Comparison of ENCODE assay signal across 28 mouse cellular contexts in the genomic region with DNA sequence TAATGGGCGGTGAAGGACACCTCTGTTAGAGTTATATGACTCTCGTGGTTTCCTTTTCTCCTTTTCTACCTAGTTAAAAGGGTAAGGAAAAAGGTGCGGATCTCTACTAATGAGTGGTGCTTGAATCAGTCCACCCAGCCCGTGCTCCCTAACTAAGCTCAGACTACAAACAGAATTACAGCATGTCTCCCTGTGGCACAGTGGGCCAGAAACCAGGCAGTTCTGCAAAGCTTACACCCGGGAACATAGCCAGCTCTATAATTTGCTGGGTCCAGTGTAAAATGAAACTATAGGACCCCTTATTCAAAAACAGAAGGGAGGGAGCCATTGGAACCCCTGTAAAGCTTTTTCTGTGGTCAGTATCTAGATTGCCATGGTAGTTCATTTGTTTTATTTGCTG.
DNase-seq lines count a peak whose midpoint lies in the region; ATAC-seq and TF ChIP-seq lines count a peak whose summit lies in the region.
"Had no signal": no experiment of that assay in that cellular context is flagged by ENCODE, and none has a peak within 500 bp of the region (broad histone marks: within the 10 kb centered on the region; RNA-seq: fewer than 3 reads in every experiment).

No protein-coding gene starts in this region.

- H3K4me2 ChIP-seq in embryonic facial prominence, embryonic 14.5 days (ENCODE audit: low read depth, low read length): no peak overlapping the region
- no peak overlapping the region for H3K4me2 ChIP-seq in midbrain, postnatal 0 days (ENCODE audit: low read depth, low read length, poor library complexity, severe bottlenecking)
- H3K4me2 ChIP-seq: heart, embryonic 15.5 days; neural tube, embryonic 15.5 days; stomach, embryonic 15.5 days had no signal

- 63% methylated on average over 5 of the region's 5 CpGs for WGBS in embryonic facial prominence, embryonic 14.5 days
- 90% methylated on average over 5 of the region's 5 CpGs for WGBS in embryonic facial prominence, embryonic 10.5 days
- WGBS in midbrain, postnatal 0 days: 64% methylated on average over 5 of the region's 5 CpGs
- 90% methylated on average over 5 of the region's 5 CpGs for WGBS in midbrain, embryonic 10.5 days

- TF ChIP-seq CTCF in layer of hippocampus, adult 2 months (conservative IDR thresholded peaks at IDR 0.05): no peak
- no peak for TF ChIP-seq CTCF in midbrain, postnatal 0 days (IDR thresholded peaks at IDR 0.05)

- peak; percentile 63 for DNase-seq in embryonic facial prominence, embryonic 14.5 days (ENCODE audit: low spot score)
- no peak for DNase-seq in embryonic facial prominence, embryonic 10.5 days (ENCODE audit: low spot score)
- no peak for DNase-seq in layer of hippocampus, adult 2 months (ENCODE audit: low spot score in 2 of 2)
- DNase-seq in layer of hippocampus, postnatal 10 days (ENCODE audit: low spot score in 2 of 2): no peak
- DNase-seq in midbrain, postnatal 0 days (ENCODE audit: low spot score): peak; percentile 26
- no peak for DNase-seq in midbrain, embryonic 10.5 days (ENCODE audit: low spot score)
- DNase-seq in spleen, postnatal 4 days (ENCODE audit: low spot score in 2 of 2): no peak
- DNase-seq: adrenal gland, adult 2 months; cerebellum, adult 2 months; cerebellum, postnatal 25 days; gastrocnemius, postnatal 25 days; heart, adult 11 months; kidney, adult 8-10 months; layer of hippocampus, adult 9-11 months; liver; lung, adult 2 months; lung, postnatal 10 days; retina, postnatal 1 day; right cerebral cortex, postnatal 14 days had no signal

- ATAC-seq in embryonic facial prominence, embryonic 14.5 days (ENCODE audit: low read depth): no peak
- ATAC-seq in midbrain, postnatal 0 days (ENCODE audit: low FRiP score): no peak
- ATAC-seq: CD4-positive, CD25-positive, alpha-beta regulatory T cell, adult 4 months; intestine, embryonic 16.5 days had no signal

- no peak overlapping the region for H3K9ac ChIP-seq in embryonic facial prominence, embryonic 14.5 days (ENCODE audit: low read depth, low read length)
- H3K9ac ChIP-seq in midbrain, postnatal 0 days (replicated peaks; ENCODE audit: low read length, poor library complexity, severe bottlenecking): no peak overlapping the region
- H3K9ac ChIP-seq: heart, embryonic 15.5 days; liver, embryonic 14.5 days; neural tube, embryonic 15.5 days; stomach, embryonic 15.5 days had no signal

- no peaks in the 10 kb centered on the region for H3K27me3 ChIP-seq in embryonic facial prominence, embryonic 14.5 days (replicated peaks; ENCODE audit: control insufficient read depth, insufficient read depth, low read length)
- no peaks in the 10 kb centered on the region for H3K27me3 ChIP-seq in embryonic facial prominence, embryonic 10.5 days (replicated peaks; ENCODE audit: low read depth, poor library complexity, severe bottlenecking)
- no peaks in the 10 kb centered on the region for H3K27me3 ChIP-seq in midbrain, postnatal 0 days (ENCODE audit: insufficient read depth, low read length)
- no peaks in the 10 kb centered on the region for H3K27me3 ChIP-seq in midbrain, embryonic 10.5 days (ENCODE audit: low read depth, poor library complexity, severe bottlenecking)
- H3K27me3 ChIP-seq: heart, embryonic 15.5 days; neural tube, embryonic 15.5 days; stomach, embryonic 15.5 days had no signal

- H3K9me3 ChIP-seq in embryonic facial prominence, embryonic 14.5 days (ENCODE audit: control insufficient read depth, low read length): no peaks in the 10 kb centered on the region
- no peaks in the 10 kb centered on the region for H3K9me3 ChIP-seq in embryonic facial prominence, embryonic 10.5 days
- H3K9me3 ChIP-seq in midbrain, postnatal 0 days (ENCODE audit: low read length): no peaks in the 10 kb centered on the region
- H3K9me3 ChIP-seq in midbrain, embryonic 10.5 days (replicated peaks): no peaks in the 10 kb centered on the region
- H3K9me3 ChIP-seq: heart, embryonic 10.5 days; heart, embryonic 15.5 days; neural tube, embryonic 15.5 days; stomach, embryonic 15.5 days had no signal

- H3K27ac ChIP-seq in embryonic facial prominence, embryonic 14.5 days (replicated peaks; ENCODE audit: low read depth, low read length): no peak overlapping the region
- no peak overlapping the region for H3K27ac ChIP-seq in embryonic facial prominence, embryonic 10.5 days (replicated peaks)
- peak overlapping the region; percentile 83 for H3K27ac ChIP-seq in layer of hippocampus, adult 2 months
- H3K27ac ChIP-seq in midbrain, postnatal 0 days (ENCODE audit: low read depth, low read length): no peak overlapping the region; the same call in 1 of the 2 replicates
- no peak overlapping the region for H3K27ac ChIP-seq in midbrain, embryonic 10.5 days (replicated peaks)
- H3K27ac ChIP-seq: heart, embryonic 10.5 days; heart, embryonic 15.5 days; kidney, postnatal 0 days; liver, embryonic 14.5 days; macrophage; neural tube, embryonic 15.5 days; stomach, embryonic 15.5 days had no signal

- H3K4me3 ChIP-seq in embryonic facial prominence, embryonic 14.5 days (ENCODE audit: low read depth, low read length): no peak overlapping the region
- H3K4me3 ChIP-seq in embryonic facial prominence, embryonic 10.5 days: no peak overlapping the region
- H3K4me3 ChIP-seq in layer of hippocampus, adult 2 months: no peak overlapping the region
- no peak overlapping the region for H3K4me3 ChIP-seq in midbrain, postnatal 0 days (ENCODE audit: low read depth, low read length)
- no peak overlapping the region for H3K4me3 ChIP-seq in midbrain, embryonic 10.5 days
- H3K4me3 ChIP-seq: heart, embryonic 10.5 days; heart, embryonic 15.5 days; neural tube, embryonic 15.5 days; stomach, embryonic 15.5 days had no signal

- H3K36me3 ChIP-seq in embryonic facial prominence, embryonic 14.5 days (ENCODE audit: control insufficient read depth, insufficient read depth, low read length): no peaks in the 10 kb centered on the region
- H3K36me3 ChIP-seq in embryonic facial prominence, embryonic 10.5 days (replicated peaks): no peaks in the 10 kb centered on the region
- H3K36me3 ChIP-seq in midbrain, postnatal 0 days (ENCODE audit: insufficient read depth, low read length): no peaks in the 10 kb centered on the region
- no peaks in the 10 kb centered on the region for H3K36me3 ChIP-seq in midbrain, embryonic 10.5 days
- H3K36me3 ChIP-seq: heart, embryonic 10.5 days; heart, embryonic 15.5 days; neural tube, embryonic 15.5 days; stomach, embryonic 15.5 days had no signal

- no peaks in the 10 kb centered on the region for H3K4me1 ChIP-seq in embryonic facial prominence, embryonic 14.5 days (ENCODE audit: control insufficient read depth, insufficient read depth, low read length)
- no peaks in the 10 kb centered on the region for H3K4me1 ChIP-seq in embryonic facial prominence, embryonic 10.5 days
- H3K4me1 ChIP-seq in midbrain, postnatal 0 days (ENCODE audit: insufficient read depth, low read length): no peaks in the 10 kb centered on the region
- no peaks in the 10 kb centered on the region for H3K4me1 ChIP-seq in midbrain, embryonic 10.5 days
- H3K4me1 ChIP-seq: heart, embryonic 10.5 days; heart, embryonic 15.5 days; stomach, embryonic 15.5 days had no signal

Comparison
In these comparisons a context has a peak if more than half of its experiments do, and no peak if none do; other contexts are left out.
1. DNase-seq: peak in embryonic facial prominence, embryonic 14.5 days (single experiment) and midbrain, postnatal 0 days (single experiment); none in embryonic facial prominence, embryonic 10.5 days (single experiment), layer of hippocampus, adult 2 months (0 of 2), layer of hippocampus, postnatal 10 days (0 of 2), midbrain, embryonic 10.5 days (single experiment) and spleen, postnatal 4 days (0 of 2).